Mouse (Mus musculus): Measurements from ENCODE around the gene Sypl2. TPM values are rescaled to one million over a fixed set of nuclear protein-coding genes. Genes with fewer than 3 reads are reported as not detected.
"Not testable (repeated sequence)": the region's sequence is repeated elsewhere in the genome, so short reads cannot be mapped to it uniquely, and the experiment has no call there.

Sypl2 gene
- total RNA-seq (2021): 1 to 10 TPM; 1.1 to 1.3 TPM
- long read RNA-seq, experiment 1, full-length matches to known transcripts: 1 of 1 reads
- long read RNA-seq, experiment 1, partial matches to known transcripts: 0 of 1 reads
- long read RNA-seq, experiment 1, other reads (novel, unspliced or antisense): 0 of 1 reads
- long read RNA-seq, experiment 2, full-length matches to known transcripts: 1 of 2 reads
- long read RNA-seq, experiment 2, partial matches to known transcripts: 1 of 2 reads
- long read RNA-seq, experiment 2, other reads (novel, unspliced or antisense): 0 of 2 reads

DNA sequence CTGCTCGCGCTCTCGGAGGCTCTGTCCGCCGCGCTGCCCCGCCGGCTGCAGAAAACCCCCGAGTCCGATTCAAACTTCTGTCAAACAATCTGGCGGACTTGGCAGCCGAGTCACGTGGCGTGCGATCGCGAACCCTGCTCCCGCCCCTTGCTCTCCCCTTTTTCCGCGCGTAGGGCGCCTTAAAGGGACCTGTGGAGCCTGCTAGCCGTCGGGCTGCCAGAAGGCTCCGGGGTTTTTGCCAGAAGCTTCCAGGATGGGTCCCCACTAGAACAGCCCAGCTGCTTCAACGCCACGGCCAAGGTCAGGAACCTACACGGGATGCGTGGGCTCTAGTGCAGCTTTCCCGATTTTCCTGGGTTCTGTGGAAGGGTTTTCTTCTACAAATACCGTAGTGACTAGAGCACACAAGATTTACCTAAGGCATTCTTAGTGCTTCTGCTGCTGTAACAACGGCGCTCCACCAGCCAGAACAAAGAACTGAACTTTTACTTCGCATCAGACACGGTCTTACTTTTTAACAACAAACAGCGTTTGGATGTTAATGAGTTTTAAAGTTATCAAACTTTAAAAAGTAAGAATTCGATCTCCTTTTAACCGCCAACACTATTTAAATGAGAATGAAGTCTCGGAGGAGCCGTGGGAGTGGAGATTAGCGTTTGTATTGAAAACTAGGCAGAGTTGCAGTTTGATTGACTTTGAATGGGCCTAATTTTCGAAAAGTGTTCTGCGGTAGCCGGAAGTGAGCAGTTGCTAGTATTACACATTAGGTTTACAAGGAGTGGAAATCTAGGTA lies at the start of gene Sypl2:
TSS of gene Sypl2 (minus strand) at position 91 of the 793 bp plus-strand sequence.
- intact Hi-C loops (cut with DNase I): no loop called here
- DNase-seq (ENCODE audit: low spot score in 2 of 2): no peak

DNA sequence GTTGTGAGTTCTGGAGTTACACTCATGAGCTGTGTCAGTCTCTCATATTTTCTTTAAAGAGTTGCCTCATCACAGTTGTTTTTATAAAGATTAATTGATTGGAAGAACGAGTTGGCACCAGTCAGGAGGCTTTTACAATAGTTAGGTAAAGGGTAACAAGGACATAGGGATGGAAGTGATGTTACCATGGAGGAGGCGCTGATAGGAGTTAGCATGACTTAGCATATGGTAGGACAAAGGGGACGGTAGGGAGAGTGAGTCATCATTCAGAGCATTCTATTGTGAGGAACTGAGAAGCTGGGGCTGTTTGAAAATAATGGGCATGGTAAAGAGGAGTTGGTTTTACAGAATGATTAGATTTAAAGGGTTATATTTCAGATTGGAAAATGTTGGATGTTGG lies 32.9 kb upstream of the Sypl2 start:
- DNase-seq (ENCODE audit: low spot score in 2 of 2): no peak
- intact Hi-C loops (cut with DNase I): loop anchor here (5.0 kb wide), 1 partner anchor 97 kb away; no protein-coding TSS in a partner anchor

- DNase-seq (ENCODE audit: low spot score in 2 of 2): no peak
- intact Hi-C loops (cut with DNase I): loop anchor here (2.0 to 5.0 kb wide), 2 partner anchors 47 to 96 kb away; partner anchors contain the start of gene Atxn7l2
These were observed 31.5 kb upstream of the Sypl2 start for GRCm38 (mm10) chr3:108257831-108258500.

DNA sequence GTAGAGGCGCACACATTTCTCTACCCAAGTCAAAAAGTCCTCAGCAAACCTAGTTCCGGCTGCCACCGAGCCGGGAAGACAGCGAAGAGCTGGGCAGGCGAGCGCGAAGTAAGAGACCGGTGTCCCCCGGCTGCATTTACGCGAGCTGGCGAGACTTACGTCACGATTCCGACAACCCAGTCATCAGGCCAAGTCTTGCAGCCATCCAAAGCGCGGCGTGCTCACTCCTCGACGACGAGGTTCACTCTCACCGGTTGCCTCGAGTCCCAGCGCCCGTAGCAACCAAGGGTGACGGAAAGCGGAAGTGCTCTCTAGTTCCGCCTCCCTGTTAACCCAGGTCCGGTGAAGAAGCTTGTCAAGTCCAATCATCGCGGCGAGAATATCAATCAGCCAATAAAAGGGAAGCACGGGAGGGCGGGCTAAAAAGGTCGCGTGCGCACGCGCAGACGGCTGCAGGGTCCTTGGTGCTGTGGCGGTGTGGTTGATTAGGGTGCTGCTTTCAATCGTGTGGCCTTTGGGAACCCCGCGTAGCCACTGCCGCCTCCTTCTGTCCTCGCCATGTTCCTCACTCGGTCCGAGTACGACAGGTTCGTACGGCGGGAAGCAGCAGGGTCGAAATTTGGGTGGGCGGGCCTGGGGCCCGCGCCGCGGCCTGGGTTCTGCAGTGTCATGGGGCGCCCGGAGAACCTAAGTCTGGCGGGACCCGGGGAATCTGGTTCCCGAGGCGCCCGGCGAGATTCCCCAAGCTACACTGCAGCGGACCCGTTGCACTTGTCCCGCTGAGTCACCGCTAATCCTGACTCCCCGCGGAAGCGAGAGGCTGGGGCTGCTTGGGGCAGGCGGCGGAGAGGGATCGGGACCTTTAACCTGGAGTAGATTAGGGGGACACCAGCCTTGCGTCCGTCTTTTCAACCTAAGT lies 30.5 kb upstream of the Sypl2 start, which contains the start of gene Psma5:
TSS of gene Psma5 (plus strand) at position 208 of the 919 bp plus-strand sequence.
- peak; percentile 97 to 98 for DNase-seq (ENCODE audit: low spot score in 2 of 2)
- intact Hi-C loops (cut with DNase I): loop anchor here (2.0 to 5.0 kb wide), 2 partner anchors 46 to 95 kb away; partner anchors contain the start of gene Atxn7l2

DNA sequence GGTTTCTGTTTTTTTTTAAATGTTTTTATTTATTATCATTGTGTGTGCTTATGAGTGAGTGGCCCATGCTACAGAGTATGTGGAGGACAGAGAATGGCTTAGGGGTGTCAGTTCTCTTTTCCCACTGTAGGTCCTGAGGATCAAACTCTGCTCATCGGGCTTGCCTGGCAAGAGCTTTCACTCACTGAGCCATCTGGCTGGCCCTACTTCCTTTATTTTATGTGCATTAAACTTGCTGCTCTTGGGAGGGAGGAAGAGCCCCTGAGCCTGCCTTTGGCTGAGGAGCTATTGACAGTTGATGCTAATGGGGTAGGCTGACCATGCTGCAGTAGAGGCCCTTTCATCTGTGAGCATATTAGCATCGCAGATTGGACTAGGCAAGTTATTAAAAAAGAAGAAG lies 20.4 kb upstream of the Sypl2 start:
- DNase-seq (ENCODE audit: low spot score in 2 of 2): no peak
- intact Hi-C loops (cut with DNase I): no loop called here

DNA sequence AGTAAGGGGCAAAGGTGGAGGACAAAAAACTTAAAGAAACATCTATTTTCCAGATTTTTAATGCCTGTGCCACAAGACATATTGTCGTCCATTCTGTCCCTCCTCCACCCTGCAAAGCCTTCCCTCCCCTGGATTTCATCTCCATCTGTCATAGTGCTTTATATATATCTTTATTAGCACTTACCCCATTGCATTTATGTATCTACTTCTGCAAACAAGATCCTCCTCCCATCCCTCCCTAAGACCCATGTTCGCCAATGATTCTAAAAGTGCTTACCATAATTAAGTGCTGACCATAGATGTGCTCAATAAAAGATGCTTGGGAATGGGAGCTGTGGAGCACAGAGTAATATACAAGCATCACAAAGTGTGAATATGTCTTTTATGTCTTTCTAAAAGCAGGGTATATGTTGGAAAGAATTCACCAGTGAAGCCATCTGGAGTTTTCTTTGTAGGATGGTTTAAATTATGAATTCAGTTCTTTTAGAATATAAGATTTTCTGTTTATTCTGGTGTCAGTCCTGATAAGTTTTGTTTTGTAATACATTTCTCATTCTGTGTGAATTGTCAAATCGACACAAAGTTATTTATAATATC lies 14.9 kb upstream of the Sypl2 start:
- intact Hi-C loops (cut with DNase I): no loop called here

GRCm38 (mm10) chr3:108237474-108238102 lies 11.1 kb upstream of the Sypl2 start:
- DNase-seq (ENCODE audit: low spot score in 2 of 2); intact Hi-C loops (cut with DNase I): not testable (repeated sequence)

More for the DNA sequence above, 14.9 kb upstream of the Sypl2 start:
- no peak for DNase-seq (ENCODE audit: low spot score in 2 of 2)

- no peak for DNase-seq (ENCODE audit: low spot score in 2 of 2)
- intact Hi-C loops (cut with DNase I): no loop called here
These were observed 5.2 kb upstream of the Sypl2 start for GRCm38 (mm10) chr3:108231646-108232045.

- DNase-seq (ENCODE audit: low spot score in 2 of 2): no peak
- intact Hi-C loops (cut with DNase I): no loop called here
These were observed 1.1 kb upstream of the Sypl2 start for GRCm38 (mm10) chr3:108227521-108227920.

DNA sequence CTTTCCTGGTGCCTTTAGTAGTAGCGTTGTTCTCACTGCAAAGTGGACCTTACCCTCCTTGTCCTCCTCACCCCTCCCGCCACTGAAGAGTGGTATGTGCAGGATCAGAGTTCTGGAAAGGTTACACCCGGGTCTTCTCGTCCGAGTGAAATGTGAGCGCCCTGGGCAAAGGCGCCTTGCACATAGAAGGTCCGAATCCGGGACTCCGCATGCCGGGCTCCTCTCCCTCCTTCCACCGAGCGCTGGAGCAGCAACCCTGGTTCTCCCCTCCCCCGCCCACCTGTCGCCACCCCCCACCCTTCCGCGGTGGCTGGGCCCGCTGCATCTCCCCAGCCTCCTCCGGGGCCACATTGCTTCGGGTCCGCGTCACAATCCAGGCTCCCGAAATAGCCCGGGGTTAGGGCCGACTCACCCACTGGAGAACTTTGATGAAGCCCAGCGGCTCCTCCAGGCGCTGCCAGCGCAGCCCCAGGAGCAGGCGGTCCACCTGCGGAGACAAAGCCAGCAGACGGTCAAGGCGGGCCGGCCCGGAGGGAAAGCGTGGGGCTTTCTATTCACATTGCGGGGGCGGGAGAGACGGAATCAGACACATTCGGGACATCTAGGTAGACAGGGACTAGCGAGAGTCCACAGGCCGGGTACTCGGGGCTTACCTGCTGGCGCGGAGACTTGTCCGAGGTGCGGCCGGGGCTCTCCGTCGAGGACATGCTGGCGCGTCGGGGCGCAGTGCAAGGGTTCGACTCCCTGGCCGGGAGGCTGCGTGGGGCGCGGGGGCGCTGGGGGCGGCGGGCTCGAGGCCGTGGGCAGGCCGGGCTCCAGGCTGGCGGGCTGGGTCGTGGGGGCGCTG lies 514 bp downstream of the Sypl2 start:
- DNase-seq (ENCODE audit: low spot score in 2 of 2): no peak
- intact Hi-C loops (cut with DNase I): no loop called here

DNA sequence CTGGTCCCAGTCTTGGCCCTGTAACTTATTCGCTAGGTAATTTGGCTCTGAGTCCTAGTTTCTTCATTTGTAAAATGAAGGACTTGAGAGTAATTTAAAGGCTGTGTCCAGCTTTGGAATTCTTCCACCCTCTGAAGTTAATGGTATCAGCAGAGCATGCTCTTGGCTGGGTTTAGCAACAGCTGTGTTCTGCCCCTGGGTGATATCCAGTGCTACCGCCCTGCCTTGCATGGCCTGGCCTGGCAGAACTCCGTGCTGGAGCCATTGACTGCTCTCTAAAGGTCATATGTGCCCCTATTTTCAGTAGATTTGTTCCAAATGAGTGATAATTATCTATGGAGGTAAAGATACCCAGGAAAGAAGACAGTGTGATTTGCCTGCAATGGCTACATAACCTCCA lies 5.8 kb downstream of the Sypl2 start:
- intact Hi-C loops (cut with DNase I): no loop called here
- no peak for DNase-seq (ENCODE audit: low spot score in 2 of 2)

GRCm38 (mm10) chr3:108214734-108215133 lies 11.7 kb downstream of the Sypl2 start:
- no peak for DNase-seq (ENCODE audit: low spot score in 2 of 2)
- intact Hi-C loops (cut with DNase I): no loop called here

- intact Hi-C loops (cut with DNase I): no loop called here
- DNase-seq (ENCODE audit: low spot score in 2 of 2): no peak
These were observed 14.0 kb downstream of the Sypl2 start for GRCm38 (mm10) chr3:108212406-108212805.

DNA sequence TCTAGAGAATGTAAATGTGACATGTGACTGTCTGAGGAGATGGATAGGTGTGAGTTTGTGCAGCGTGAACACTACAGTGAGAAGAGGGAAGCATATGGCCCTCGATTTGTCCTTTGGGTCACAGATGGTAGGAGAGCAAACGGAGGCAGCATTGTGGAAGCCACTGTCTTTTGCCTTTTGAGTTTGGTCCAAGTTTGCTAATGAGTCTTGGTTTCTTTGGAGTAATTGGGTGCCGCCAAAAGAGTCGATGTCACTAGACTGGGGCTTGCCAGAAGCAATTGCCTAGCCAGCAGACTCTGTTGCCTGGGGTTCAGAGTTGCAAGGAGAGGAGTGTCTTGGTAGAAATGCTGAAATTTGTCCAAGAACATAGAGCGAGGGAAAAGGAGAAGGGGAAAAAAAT lies 14.6 kb downstream of the Sypl2 start:
- DNase-seq (ENCODE audit: low spot score in 2 of 2): no peak
- intact Hi-C loops (cut with DNase I): loop anchor here (2.0 kb wide), 2 partner anchors 25 to 45 kb away; partner anchors contain the start of genes Amigo1 and Psma5

DNA sequence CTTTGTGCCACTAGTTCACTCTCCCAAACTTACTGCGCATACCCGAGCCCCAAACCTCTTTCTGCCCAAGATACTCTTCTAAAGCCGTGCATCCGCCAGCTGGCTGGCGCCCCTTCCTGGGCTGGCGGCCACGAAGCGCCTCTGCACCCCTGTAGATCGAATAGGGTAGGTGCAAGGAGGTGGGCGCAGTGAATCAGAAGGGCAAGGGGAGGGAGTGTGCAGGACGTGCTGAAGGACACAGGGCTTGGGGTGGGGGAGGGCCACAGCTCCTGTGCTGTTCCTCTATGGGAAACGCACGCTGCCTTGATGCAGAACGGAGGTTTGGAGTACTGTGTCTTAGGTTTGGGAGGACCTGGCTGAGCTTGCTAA lies 15.7 kb downstream of the Sypl2 start, which contains the start of gene Atxn7l2:
TSS of gene Atxn7l2 (minus strand) at position 164 of the 369 bp plus-strand sequence.
- peak in 1 of 2 experiments; percentile 77 for DNase-seq (ENCODE audit: low spot score in 2 of 2)
- intact Hi-C loops (cut with DNase I): loop anchor here (2.0 kb wide), 2 partner anchors 24 to 46 kb away; partner anchors contain the start of genes Amigo1 and Psma5

DNA sequence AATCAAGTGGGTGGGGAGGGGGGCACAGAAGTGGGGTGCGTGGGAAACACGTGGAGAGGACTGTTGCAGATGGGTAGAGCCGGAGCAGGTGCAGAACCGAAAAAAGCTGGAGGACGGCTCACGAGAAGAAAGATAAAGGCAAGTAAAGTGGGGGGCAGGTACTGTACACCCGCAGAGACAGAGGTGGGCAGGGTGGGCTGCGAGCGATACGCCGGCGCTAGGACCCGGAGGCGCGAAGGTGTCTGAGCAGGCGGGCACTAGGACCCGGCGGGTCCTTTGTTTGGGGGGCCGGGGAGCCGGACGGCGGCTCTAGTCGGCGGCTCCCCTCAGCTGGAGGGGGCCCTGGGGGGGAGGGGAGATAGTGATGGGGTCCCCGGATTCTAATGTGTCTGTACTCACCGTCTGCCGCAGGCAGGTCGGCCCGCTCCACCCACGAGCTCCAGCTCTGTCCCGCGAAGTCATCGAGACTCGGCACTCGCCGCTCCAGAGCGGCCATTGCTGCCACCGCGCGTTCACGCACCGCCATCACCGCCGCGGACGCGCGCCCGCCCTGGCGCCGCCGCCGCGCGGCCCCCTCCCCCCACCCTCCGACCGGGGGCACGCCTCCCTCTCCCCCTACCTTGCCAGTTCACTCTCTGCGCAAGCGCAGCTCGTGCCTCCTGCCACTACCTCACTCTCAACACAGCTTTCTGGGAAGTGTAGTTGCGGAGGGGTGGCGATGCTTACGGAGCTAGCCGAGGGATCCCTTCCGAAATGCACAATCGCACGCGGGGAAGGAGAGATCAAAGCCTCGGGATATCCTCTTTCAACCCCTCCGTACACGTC lies 16.3 kb downstream of the Sypl2 start:
- intact Hi-C loops (cut with DNase I): loop anchor here (2.0 kb wide), 2 partner anchors 23 to 47 kb away; partner anchors contain the start of genes Amigo1 and Psma5
- DNase-seq (ENCODE audit: low spot score in 2 of 2): peak; percentile 95 to 97

Data from left cerebral cortex, postnatal 14 days (tissue).